Mouse (Mus musculus) thymus, postnatal 4 days (tissue): ENCODE results near the gene Dpp9.
A peak's percentile ranks its signal among the peaks of the same experiment; 100 is the strongest.

Source experiments
- DNase-seq: peaks from one replicate; pipeline ENCODE4 v3.0.0; 2021

Dpp9 gene

DNA sequence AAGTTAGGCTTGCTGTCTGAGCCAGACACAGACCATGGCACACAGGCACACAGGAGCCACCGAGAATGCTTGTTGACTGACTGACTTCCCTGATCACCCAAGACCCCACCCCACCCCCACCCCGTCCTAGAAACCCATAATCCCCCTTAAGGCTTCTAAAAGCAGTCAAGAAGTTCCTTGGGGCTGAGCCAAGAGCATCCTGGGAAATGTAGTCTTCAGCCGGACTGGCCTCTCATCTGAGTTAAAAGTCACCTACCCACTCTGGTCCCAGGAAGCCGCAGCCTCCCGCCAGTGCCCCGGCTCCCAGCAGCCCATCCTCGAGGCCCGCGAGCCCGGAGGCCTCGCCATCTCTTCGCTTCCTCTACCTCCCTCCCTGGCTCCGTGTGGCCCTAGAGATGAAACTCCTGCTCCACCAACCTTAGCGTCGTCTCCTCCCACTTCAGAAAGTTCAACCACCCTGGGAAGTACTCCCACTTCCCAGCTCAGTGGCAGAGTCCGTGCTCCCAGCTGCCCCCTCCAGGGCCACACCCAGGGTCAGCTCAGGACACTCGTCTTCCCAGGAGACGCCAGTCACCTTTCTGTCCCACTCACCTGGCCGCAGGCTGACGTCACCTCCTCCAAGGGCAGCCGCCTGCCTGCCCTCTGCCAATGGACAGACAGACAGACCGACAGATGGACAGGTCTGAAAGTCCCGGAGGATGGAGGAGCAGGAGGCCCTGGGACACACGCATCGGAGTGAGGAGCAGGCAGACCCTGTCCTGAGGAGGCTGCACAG is 80.7 kb downstream of the Dpp9 start:
- peak; percentile 17 for DNase-seq
